Mouse (Mus musculus): ENCODE results near the gene Selenof. TPM values are rescaled to one million over a fixed set of nuclear protein-coding genes. Genes with fewer than 3 reads are reported as not detected.
"Not testable (repeated sequence)": the region's sequence is repeated elsewhere in the genome, so short reads cannot be mapped to it uniquely, and the experiment has no call there.

The Selenof gene
- total RNA-seq, 2 experiments from 2014 or later, result 248 to 253 TPM

DNA sequence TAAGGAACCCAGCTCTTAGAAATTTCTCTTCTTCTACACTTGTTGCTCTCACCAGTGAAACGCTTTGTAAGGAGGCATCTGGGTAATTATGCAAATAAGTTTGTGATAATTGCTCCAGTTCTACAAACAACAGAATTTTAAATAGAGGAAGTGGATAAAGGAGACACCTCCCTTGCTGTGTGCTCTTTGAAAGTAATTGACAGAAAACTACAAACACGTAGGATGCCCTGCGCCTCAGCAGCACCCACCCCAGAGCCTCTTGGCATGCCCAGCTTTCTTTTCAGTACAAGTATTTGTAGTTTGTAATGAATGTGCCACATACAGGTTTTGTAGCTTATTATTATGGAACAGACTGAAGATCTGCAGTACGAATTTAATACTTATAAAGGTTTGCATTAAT lies 27.0 kb downstream of the Selenof start:
- no peak for DNase-seq
- intact Hi-C loops (cut with DNase I), result no loop called here

DNA sequence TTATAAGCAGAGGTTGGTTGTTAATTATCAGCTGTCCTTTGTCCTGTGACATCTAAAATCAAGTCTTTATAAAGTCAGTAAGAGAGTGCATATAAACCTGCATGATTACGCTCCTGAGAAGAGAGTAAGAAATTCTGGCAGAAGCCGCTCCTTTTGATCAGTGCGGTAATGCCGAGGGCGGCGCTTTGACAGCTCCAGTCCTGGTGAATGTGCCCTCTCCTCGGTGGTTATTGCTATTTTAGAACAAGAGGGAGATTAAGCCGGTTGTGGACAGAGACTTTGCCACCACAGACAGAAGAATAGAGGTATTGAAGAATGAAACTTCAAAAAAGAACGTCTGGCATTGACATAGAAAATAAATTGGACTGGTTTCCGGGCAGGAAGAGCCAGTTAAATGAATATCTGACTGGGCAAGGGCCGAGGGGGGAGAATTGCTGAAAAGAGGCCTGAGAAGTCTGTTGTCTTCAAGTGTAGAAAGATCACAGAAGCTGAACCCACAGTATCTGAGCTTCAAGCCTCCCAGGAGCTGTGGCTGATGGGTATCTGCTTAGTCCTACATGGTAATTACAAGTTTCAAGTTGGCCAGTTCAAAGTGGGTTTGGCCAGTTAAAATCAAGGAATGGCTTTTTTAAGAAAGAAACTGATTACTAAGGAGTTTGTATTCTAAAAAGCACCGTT lies 27.8 kb downstream of the Selenof start:
- no peak for DNase-seq
- intact Hi-C loops (cut with DNase I), result no loop called here

DNA sequence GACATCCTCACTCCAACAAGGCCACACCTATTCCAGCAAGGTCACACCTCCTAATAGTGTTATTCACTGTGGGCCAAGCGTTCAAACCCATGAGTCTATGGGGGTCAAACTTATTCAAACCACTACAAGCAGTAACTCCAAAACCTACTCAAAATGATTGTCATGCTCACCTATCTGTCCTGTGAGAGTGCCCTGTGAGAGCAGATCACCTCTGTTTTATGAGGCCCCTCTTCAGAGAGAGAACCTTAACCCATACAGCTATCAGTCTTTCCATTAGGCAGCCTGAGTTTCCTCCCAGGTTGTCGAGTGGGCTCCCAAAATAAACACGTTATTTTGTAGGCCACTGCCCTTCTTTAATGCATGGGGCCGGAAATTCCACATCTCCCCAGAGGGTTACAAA lies 32.3 kb downstream of the Selenof start:
- intact Hi-C loops (cut with DNase I), result no loop called here
- DNase-seq, result no peak

DNA sequence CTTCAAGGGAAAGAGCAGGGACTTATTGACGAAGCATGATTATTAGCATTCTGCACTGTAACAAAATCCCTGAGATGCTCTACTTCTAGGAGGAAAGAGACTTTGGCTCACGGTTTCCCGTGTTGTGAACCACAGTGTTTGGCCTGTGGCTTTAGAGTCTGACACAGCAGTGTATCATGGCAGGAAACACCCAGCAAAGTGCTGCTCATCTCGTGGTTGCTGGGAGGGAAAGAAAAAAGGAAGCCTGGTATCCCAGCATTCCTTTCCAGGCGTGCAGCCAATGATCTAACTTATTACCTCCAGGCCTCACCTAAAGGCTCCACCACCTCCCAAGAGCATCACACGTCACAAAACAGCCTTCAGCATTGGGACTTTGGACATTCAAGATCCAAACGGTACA lies 32.7 kb downstream of the Selenof start:
- no peak for DNase-seq
- intact Hi-C loops (cut with DNase I), result no loop called here

DNA sequence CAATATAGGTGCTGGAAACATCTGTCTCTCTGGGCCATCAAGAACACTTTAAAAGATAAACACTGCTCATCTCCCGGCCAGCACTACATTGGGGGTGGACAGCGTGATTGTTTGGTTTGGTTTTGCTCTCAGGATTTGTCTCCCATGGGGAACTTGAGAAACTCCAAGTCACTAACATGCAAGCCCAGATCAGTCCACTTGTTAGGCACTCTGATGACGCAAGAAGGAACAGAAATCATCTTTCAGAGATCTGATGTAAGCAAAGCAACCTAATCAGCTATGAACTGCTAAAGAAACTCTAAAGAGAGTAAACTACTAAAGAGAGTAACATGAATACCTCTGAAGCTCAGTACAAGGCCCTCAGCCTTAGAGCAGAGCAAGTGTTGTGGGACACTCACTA lies 33.5 kb downstream of the Selenof start:
- no peak for DNase-seq
- intact Hi-C loops (cut with DNase I), result no loop called here

DNA sequence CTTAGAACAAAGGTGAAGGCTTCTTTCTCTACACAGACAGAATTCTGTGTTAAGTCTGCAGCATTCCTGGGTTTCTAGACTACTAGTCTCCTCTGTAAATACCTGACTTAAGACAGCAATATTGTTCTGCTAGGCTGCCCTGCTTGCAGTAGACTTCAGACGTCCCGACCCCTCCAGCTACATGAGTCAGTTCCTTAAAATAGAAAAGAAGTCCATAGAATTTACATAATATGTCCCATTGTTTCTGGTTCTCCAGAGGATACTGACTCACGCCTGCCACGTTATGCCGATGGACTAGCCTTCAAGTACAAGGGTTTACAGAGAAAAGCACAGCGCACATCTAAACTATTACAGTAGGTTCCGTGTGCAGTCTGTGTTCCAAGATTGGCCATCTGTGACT lies 34.1 kb downstream of the Selenof start:
- intact Hi-C loops (cut with DNase I), result no loop called here
- no peak for DNase-seq

DNA sequence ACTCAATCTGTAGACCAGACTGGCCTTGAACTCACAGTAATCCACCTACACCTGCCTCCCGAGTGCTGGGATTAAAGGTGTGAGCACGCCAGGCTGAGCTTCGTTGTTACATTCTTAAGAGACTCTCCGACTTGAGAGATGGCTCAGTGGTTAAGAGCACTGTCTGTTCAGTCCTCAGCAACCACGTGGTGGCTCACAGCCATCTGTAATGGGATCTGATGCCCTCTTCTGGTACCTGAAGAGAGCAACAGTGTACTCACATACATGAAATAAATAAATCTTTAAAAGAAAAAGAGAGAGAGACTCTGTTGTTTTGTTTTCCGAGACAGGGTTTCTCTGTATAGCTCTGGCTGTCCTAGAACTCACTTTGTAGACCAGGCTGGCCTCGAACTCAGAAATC lies 35.7 kb downstream of the Selenof start:
- intact Hi-C loops (cut with DNase I); DNase-seq: not testable (repeated sequence)

DNA sequence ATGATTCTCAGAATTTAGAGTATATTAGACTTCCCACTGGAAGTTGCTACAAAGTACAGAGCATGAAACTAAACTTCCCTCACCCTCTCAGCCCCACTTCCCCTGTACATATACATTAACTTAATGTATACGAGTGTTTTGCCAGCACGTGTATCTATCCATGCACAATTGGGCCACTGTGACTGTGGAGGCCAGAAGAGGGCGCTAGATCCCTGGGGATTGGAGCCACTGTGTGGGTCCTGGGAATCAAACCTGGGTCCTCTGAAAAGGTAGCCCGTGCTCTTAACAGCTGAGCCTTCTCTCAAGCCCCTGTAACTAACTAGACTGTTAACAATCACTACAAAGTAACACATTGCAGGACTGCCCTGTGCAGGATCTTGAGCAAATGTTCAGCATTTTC lies 36.3 kb downstream of the Selenof start:
- no peak for DNase-seq
- intact Hi-C loops (cut with DNase I), result no loop called here

DNA sequence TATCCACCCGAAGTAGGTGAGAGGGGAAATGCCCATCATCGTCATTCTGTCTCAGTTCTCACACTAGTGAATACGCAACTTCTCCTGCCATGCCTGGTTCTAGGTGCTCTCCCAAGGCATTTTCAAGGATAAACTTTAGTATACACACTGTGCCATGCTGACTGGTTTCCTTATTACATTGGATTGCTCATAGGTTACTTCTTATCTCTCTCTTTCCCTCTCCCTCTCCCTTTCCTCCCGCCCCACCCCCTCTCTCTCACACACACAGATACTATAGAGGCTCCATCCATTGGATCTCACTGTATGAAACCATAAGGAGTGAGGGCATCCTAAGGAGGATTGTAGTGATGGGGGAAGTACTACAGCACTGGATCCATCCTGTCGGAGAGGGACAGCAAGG lies 38.0 kb downstream of the Selenof start:
- intact Hi-C loops (cut with DNase I), result no loop called here
- DNase-seq, result no peak

DNA sequence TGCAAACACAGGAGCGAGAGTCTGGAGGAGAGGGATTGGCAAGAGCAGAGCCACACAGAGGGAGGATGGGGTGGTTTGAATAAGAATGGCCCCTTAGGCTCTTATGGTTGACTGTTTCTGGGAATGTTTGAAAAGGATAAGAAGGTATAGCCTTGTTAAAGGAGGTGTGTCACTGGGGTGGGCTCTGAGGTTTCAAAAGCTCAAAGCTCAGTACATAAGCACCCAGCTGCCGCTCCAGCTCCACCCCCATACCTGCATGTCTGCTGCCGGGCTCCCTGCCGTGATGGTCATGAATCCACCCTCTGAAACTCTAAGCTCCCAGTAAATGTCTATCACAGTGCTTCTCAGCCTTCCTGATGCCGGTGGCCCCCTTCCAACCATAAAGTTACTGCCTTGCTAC lies 40.7 kb downstream of the Selenof start:
- intact Hi-C loops (cut with DNase I), result no loop called here

DNA sequence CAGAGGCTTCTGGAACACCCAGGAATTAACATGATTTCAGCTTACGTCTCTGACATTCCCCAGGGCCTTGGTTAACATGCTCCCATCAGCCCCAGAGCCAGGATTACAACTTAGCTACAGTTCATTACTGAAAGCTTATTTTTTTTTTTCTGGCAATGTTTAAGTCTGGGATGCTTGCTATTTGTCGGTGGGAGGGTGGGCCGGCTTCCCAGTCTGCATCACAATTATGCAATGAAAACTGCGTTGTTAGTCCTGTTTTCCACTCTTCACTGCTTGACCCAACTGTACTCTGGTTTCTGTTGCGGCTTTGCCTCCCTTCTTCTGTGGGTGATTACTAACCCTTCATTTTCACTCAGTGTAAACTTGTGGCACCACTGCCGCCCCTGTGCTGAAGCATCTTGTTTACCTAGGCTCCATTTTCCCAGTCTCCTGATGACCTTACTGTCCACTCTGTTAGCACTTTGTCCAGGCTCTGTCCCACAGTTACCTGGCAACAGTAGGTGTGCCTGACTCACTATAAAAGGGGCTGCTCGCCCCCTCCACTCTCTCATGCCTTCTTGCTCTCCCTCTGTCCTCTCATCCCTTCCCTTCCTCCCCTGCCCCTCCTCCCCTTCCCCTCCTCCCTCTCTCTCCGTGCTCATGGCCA lies 41.6 kb downstream of the Selenof start:
- DNase-seq, result no peak
- intact Hi-C loops (cut with DNase I), result no loop called here

More for the DNA sequence above, 40.7 kb downstream of the Selenof start:
- no peak for DNase-seq

DNA sequence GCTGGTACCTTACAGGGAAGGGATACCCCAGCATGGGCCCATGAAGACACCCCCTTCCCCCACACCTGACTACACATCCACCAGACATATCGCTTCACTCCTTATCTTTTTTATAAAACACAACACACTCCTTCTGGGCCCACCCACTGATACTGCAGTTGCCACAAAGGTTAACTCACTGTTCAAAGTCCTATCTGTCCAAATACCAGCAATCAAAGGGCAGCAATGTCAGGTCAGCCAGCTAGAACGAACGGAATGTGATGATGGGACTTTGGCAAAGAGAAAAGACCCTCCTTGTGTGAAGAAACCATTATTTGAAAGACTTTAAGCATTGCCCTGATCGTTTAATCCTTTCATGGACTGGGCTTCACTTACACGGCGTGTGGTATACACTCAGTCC lies 42.3 kb downstream of the Selenof start:
- intact Hi-C loops (cut with DNase I), result no loop called here
- no peak for DNase-seq

DNA sequence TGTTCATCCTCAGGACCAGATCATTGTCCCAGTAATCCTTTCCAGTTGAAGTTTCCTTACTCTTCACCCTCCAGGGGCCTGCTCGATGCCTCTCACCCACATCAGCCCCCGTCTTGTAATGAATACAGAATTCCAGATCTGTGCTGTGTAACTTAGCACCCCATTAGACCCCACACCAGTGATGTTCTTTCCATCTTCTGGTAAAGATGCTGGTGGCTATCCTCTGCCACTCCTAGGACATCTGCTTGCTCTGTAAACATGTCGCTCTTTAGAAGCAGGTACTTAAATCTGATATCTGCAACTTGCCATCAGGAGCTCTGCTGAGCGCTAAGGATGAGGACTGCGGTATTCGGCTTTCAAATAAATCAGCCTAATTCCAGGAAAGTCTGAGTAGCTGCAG lies 44.2 kb downstream of the Selenof start:
- intact Hi-C loops (cut with DNase I), result no loop called here
- DNase-seq, result no peak

DNA sequence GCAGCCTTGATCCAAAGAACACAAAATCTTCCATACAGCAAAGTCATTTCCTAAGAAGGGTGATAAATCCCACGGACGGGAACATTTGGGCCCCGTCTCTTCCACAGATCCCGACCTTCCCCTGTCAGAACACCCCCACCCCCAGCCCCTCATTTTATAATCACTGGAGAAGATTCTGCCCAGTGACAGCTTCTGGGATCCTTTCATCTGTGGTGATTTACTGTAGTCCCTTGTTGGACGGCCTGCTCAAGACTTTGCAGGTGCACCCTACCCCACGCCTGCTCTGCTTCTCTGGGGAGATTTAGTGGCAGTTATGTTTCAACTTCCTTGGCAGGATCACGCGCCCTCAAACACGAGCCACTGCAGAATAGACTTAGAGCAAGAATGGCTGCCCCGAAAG lies 44.6 kb downstream of the Selenof start:
- intact Hi-C loops (cut with DNase I), result loop anchor here (5.0 kb wide), 1 partner anchor 162 kb away; no protein-coding TSS in a partner anchor
- DNase-seq, result no peak

DNA sequence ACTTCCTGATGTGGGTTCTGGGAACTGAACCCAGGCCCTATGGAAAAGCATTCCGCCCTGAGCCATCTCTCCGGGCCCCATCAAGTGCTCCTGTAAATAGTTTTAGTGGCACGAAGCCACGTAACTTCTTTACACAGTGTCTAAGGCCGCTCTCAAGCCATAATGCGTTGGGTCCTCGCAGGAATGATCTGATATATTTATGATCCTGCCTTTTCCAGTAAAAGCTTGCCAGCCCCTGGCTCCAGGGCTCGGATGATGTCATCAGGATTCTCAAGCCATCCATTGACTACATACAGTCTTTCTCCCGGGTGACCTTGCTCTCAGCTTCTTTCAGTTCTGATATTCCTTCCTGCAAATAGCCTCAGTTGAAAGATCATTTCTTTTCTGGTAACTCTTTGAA lies 45.4 kb downstream of the Selenof start:
- intact Hi-C loops (cut with DNase I), result loop anchor here (5.0 kb wide), 1 partner anchor 163 kb away; no protein-coding TSS in a partner anchor

DNA sequence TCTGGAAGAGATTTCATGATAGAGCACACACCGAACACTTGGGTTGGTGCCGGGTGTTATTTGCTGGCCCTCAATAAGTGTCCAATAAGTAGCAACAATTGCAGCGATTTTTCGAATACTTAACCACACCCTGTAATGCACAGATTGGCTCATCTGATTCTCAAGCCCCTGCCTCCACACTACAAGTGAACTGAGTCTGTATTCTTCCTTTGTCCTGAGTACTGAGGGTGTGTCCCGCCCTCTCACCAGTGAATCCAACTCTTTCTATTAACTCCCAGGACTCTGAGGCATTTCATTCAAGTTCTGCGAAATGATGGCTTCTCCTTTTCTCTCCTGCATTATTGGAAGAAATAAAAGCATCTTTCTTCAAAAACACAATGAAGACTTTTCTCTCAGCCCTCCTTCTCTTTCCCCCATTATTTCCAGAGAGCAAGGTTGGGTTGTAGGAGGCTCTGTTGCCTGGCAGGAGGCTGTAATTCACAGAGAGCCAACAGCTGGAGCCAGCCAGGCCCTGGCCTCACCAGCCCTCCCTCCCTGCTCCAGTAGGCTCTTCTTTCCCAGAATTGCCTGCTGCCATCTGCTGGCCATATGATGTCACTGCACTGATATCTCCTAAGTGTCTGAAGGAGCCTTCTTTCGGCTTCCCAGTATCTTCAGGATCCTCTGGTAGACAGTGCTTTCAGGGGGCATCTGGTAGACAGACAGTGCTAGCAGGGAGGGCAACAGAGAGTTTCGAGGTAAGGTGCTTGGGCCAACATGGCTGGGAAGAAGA lies 46.7 kb downstream of the Selenof start:
- intact Hi-C loops (cut with DNase I), result loop anchor here (5.0 kb wide), 1 partner anchor 165 kb away; no protein-coding TSS in a partner anchor
- DNase-seq, result peak; percentile 87

More for the DNA sequence above, 45.4 kb downstream of the Selenof start:
- DNase-seq, result no peak

DNA sequence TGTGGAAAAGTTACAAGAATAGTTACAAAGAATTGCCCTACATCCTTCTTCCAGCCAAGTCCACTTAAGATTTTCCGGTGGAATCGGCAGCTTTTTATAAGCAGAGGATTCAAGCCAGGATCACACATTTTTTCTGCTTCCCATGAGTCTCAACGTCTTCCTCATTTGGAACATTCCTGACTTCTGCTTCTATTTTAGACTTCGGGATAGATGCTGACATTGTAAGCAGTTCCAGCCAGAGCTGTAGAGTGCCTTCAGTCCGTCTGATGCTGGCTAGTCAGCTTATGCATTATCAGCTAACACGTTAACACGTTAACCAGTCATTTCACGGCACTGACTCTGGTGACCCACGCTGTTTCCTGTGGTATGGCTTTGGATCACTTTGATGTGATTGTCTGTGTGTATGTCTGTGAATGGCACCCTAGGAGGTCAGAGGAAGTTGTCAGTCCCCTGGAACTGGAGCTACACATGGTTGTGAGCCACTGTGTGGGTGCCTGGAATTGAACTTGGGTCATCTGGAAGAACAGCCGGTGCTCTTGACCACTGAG lies 47.6 kb downstream of the Selenof start:
- intact Hi-C loops (cut with DNase I), result loop anchor here (5.0 kb wide), 1 partner anchor 165 kb away; no protein-coding TSS in a partner anchor
- no peak for DNase-seq

DNA sequence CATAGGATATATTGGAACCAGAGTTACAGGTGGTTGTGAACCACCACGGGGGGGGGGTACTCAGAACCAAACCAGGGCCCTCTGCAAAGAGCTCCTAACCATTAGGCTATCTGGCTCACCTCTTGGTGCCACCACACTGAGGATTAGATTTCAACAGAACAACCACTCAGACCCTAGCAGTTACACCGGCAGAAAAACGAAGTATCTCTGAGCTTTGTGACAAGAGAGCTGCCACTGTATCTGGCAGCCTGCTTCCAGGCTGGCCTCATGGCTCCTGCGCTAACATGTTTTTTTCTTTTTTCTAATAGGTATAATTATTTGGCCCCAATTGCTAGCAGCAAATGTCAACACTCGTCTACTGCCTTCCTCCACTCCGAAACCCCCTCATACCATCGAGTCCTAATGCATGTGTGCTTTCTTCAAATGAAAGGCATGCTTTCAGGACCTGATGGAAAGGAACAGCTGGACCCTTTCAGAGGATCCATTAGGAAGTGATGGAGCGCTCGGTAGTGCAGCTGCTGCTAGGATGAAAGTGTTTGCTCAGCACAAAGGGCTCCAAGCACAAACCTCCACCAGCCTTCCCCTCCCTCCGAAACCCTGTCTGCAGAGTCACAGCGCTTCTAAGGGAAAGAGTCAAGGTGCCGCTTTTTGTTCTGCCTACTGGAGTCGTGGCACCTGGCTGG lies 53.0 kb downstream of the Selenof start:
- DNase-seq, result no peak
- intact Hi-C loops (cut with DNase I), result no loop called here

DNA sequence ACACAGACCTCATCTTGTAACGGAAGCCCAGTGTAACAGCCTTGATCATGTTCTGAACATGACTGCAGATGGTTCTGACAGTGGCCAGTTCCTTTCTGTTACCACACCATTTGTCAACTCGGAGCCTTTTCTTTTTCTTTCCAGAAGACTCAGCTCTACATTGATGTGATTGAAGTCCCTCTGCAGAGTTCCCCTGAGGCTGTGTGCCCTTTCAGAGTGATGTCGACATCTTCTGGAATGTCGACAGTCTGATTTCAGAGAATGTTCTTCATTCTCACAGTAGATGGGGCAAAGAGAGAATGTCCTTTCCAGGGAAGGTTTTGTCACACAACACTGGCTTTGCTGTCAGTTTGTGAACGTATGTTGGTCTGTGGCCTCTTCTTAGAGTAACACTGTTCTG lies 55.6 kb downstream of the Selenof start:
- intact Hi-C loops (cut with DNase I), result no loop called here
- DNase-seq, result no peak

DNA sequence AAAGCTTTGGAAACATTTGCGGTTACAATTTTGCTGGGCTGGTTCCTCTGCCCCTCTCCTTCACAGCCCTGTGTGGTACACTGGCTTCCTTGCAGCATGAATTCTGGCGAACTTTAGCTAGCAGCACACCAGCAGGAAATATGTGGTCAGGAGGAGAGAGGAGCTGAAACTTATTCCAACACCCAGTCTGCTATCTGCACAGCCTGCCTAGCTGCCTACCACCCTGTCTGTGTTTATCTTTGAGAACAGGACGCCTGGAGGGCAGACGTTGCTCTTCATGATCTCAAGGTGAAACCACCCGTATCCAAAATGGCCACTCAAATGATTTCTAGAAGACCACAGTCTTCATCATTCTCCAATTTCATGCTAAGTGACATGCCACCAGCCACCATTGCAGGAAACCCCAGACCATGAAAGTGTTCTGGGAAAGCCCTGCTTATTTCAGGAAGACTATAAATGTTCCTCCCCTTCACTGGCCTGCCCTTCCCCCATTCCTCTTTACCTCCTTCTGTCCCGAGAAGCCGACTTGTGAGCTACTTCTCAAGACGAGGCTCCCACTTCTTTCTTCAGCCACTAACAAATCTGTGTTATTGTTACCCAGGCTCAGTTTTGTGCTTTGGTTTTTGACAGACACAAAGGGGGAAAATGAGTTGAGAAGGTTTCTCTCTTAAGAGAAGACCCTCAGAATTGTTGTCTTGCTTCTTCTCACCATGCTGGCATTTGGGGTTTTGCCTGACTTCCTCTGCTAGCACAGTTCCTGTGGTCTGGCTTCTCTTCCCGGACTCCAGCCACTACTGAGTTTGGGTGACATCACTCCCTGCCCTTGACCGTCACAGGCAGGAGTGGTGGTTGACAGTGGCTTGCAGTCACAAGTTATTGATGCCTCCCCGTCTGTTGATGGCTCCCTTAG lies 58.2 kb downstream of the Selenof start:
- DNase-seq, result no peak
- intact Hi-C loops (cut with DNase I), result no loop called here
